Mouse (Mus musculus) MEL (cell line): ENCODE results near the gene Pde3a. TPM values are rescaled to one million over a fixed set of nuclear protein-coding genes. Genes with fewer than 3 reads are reported as not detected.

Experiments used
- DNase-seq: peaks from one replicate; pipeline ENCODE4 v3.0.0; 2011; ENCODE audit warnings: low read depth, low spot score
- H3K27ac ChIP-seq: 2 replicates; pipeline ENCODE4 v1.5.1; 2012; ENCODE audit warnings: low read depth, mild to moderate bottlenecking, control low read depth, low read length, moderate library complexity; ENCODE audit not compliant: control insufficient read depth
- H3K27me3 ChIP-seq, 2 experiments: fragments of 150-350 bp in 1 of 2; sonication (generic) in 1 of 2; 2 replicates each; pipeline ENCODE4 v1.6.1; 2012; ENCODE audit warnings: low read length in 2 of 2, mild to moderate bottlenecking in 2 of 2, improper control_type of control experiment in 1 of 2, moderate library complexity in 1 of 2; ENCODE audit not compliant: insufficient read depth in 2 of 2, control insufficient read depth in 1 of 2
- H3K36me3 ChIP-seq, 2 experiments: 2 replicates each; pipeline ENCODE4 v1.6.1; 2012 to 2014; ENCODE audit warnings: low read length in 2 of 2, improper control_type of control experiment in 1 of 2, inconsistent platforms in 1 of 2, mild to moderate bottlenecking in 1 of 2; ENCODE audit not compliant: insufficient read depth in 2 of 2, control insufficient read depth in 1 of 2
- H3K4me1 ChIP-seq, 2 experiments: fragments of 150-350 bp in 1 of 2; sonication (generic) in 1 of 2; 2 replicates each; pipeline ENCODE4 v1.6.1; 2012; ENCODE audit warnings: low read length in 2 of 2, improper control_type of control experiment in 1 of 2, mild to moderate bottlenecking in 1 of 2; ENCODE audit not compliant: insufficient read depth in 2 of 2, control insufficient read depth in 1 of 2
- H3K4me3 ChIP-seq, 2 experiments: fragments of 150-350 bp in 1 of 2; sonication (generic) in 1 of 2; 2 replicates each; pipeline ENCODE4 v1.5.1; 2012; ENCODE audit warnings: low read depth in 2 of 2, low read length in 2 of 2, mild to moderate bottlenecking in 2 of 2, moderate library complexity in 2 of 2, control low read depth in 1 of 2, improper control_type of control experiment in 1 of 2; ENCODE audit not compliant: control insufficient read depth in 1 of 2, insufficient read depth in 1 of 2
- H3K79me2 ChIP-seq: 2 replicates; pipeline ENCODE4 v1.6.1; 2012; ENCODE audit warnings: mild to moderate bottlenecking, low read length, moderate library complexity; ENCODE audit not compliant: control insufficient read depth, poor library complexity, insufficient read depth
- H3K9ac ChIP-seq: 2 replicates; pipeline ENCODE4 v1.6.1; 2012; ENCODE audit warnings: low read depth, mild to moderate bottlenecking, control low read depth, low read length, moderate library complexity; ENCODE audit not compliant: control insufficient read depth, poor library complexity, severe bottlenecking
- H3K9me3 ChIP-seq: fragments of 150-350 bp; sonication (generic); replicated peaks from 2 replicates; pipeline ENCODE4 v1.6.1; 2012; ENCODE audit warnings: mild to moderate bottlenecking, low read length, improper control_type of control experiment, moderate library complexity; ENCODE audit not compliant: insufficient read depth
- BHLHE40 ChIP-seq: IDR thresholded peaks from 2 replicates; pipeline ENCODE4 v1.6.1; 2012; ENCODE audit warnings: low read depth, mild to moderate bottlenecking, inconsistent platforms, low read length, improper control_type of control experiment, borderline replicate concordance
- ELF1 ChIP-seq: IDR thresholded peaks from 2 replicates; pipeline ENCODE4 v1.6.1; 2014; ENCODE audit warnings: low read depth, mild to moderate bottlenecking, inconsistent platforms, low read length, improper control_type of control experiment, moderate library complexity
- GABPA ChIP-seq: IDR thresholded peaks from 2 replicates; pipeline ENCODE4 v1.6.1; 2012; ENCODE audit warnings: low read depth, mild to moderate bottlenecking, inconsistent platforms, low read length, improper control_type of control experiment, moderate library complexity
- GATA1 ChIP-seq: IDR thresholded peaks from 2 replicates; pipeline ENCODE4 v1.6.1; 2011; ENCODE audit warnings: low read depth, low read length, improper control_type of control experiment
- HCFC1 ChIP-seq: IDR thresholded peaks from 2 replicates; pipeline ENCODE4 v1.6.1; 2012; ENCODE audit warnings: low read depth, mild to moderate bottlenecking, inconsistent platforms, low read length, improper control_type of control experiment, moderate library complexity
- KAT2A ChIP-seq: conservative IDR thresholded peaks from 2 replicates; pipeline ENCODE4 v1.6.1; 2012; ENCODE audit warnings: low read depth, low read length, improper control_type of control experiment, inconsistent platforms
- MAX ChIP-seq: IDR thresholded peaks from 2 replicates; pipeline ENCODE4 v1.6.1; 2011; ENCODE audit warnings: low read length, improper control_type of control experiment
- MEF2A ChIP-seq: IDR thresholded peaks from 2 replicates; pipeline ENCODE4 v1.6.1; 2014; ENCODE audit warnings: low read depth, mild to moderate bottlenecking, inconsistent platforms, low read length, improper control_type of control experiment; ENCODE audit not compliant: poor library complexity, insufficient replicate concordance, severe bottlenecking; ENCODE audit errors: extremely low read depth
- MYB ChIP-seq: IDR thresholded peaks from 2 replicates; pipeline ENCODE4 v1.6.1; 2011; ENCODE audit warnings: mild to moderate bottlenecking, low read depth, low read length, improper control_type of control experiment
- MYC ChIP-seq: IDR thresholded peaks from 2 replicates; pipeline ENCODE4 v1.6.1; 2011; ENCODE audit warnings: low read depth, mild to moderate bottlenecking, low read length, improper control_type of control experiment, moderate library complexity
- NELFE ChIP-seq: IDR thresholded peaks from 2 replicates; pipeline ENCODE4 v1.6.1; 2011; ENCODE audit warnings: low read depth, low read length, improper control_type of control experiment
- POLR2AphosphoS2 ChIP-seq: IDR thresholded peaks from 2 replicates; pipeline ENCODE4 v1.6.1; 2011; ENCODE audit warnings: low read length, improper control_type of control experiment
- RAD21 ChIP-seq: IDR thresholded peaks from 2 replicates; pipeline ENCODE4 v1.6.1; 2011; ENCODE audit warnings: mild to moderate bottlenecking, low read depth, low read length, improper control_type of control experiment
- RCOR1 ChIP-seq: IDR thresholded peaks from 2 replicates; pipeline ENCODE4 v1.6.1; 2012; ENCODE audit warnings: low read depth, mild to moderate bottlenecking, inconsistent platforms, low read length, improper control_type of control experiment
- SMC3 ChIP-seq: IDR thresholded peaks from 2 replicates; pipeline ENCODE4 v1.6.1; 2011; ENCODE audit warnings: low read depth, low read length, improper control_type of control experiment
- TAL1 ChIP-seq: IDR thresholded peaks from 2 replicates; pipeline ENCODE4 v1.6.1; 2012; ENCODE audit warnings: mild to moderate bottlenecking, inconsistent platforms, low read length, moderate library complexity, mixed read lengths
- TBP ChIP-seq: IDR thresholded peaks from 2 replicates; pipeline ENCODE4 v1.8.0; 2011; ENCODE audit warnings: low read depth, low read length, improper control_type of control experiment
- USF1 ChIP-seq: IDR thresholded peaks from 2 replicates; pipeline ENCODE4 v1.6.1; 2014; ENCODE audit warnings: low read depth, mild to moderate bottlenecking, inconsistent platforms, low read length, improper control_type of control experiment, moderate library complexity
- USF2 ChIP-seq, 2 experiments: IDR thresholded peaks; 2 replicates each; pipeline ENCODE4 v1.6.1; 2011 to 2012; ENCODE audit warnings: improper control_type of control experiment in 2 of 2, low read length in 2 of 2, borderline replicate concordance in 1 of 2, inconsistent platforms in 1 of 2, low read depth in 1 of 2, mild to moderate bottlenecking in 1 of 2; ENCODE audit not compliant: insufficient read depth in 1 of 2
- ZMIZ1 ChIP-seq: IDR thresholded peaks from 2 replicates; pipeline ENCODE4 v1.6.1; 2012; ENCODE audit warnings: low read depth, mild to moderate bottlenecking, inconsistent platforms, low read length, improper control_type of control experiment, moderate library complexity
- ZNF384 ChIP-seq: IDR thresholded peaks from 2 replicates; pipeline ENCODE4 v1.6.1; 2012; ENCODE audit warnings: low read depth, mild to moderate bottlenecking, inconsistent platforms, low read length, improper control_type of control experiment
- polyA plus RNA-seq, 2 experiments: library from polyadenylated mRNA; stranded (reverse) in 1 of 2; unstranded in 1 of 2; fragments of >175 nt in 1 of 2; fragments of >200 nt in 1 of 2; gene quantifications; 2 replicates each; pipeline versions ENCODE4 v1.2.1 to v1.2.4; 2012; ENCODE audit warnings: low replicate concordance in 2 of 2, low read depth in 1 of 2; ENCODE audit not compliant: insufficient read length in 2 of 2, insufficient read depth in 1 of 2, missing spikeins in 1 of 2
- total RNA-seq: library from RNA; depleted of rRNA; stranded (reverse); fragments of 300-350 nt; gene quantifications from 2 replicates; pipeline ENCODE4 v1.2.3, GENCODE M21; 2012

Gene Pde3a
- total and polyA plus RNA-seq, 3 experiments, result not detected

DNA sequence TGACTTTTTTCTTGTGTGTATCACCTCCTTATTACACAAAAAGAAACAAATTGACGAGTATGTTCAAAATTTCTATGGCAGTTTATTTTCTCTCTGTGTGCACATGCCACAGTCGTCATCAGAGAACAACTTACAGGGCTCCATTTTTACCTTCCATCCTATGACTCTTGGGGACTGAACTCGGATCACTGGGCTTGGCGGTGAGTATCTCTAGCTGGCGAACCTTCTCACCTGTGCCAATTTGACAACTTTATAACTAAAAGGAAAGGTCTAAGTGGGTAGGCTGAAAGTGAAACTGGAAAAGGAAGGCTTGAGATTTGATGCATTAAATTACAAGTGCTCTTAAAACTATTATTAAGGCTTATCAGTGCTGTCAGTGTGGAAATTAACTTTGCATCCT lies 22.1 kb downstream of the Pde3a start:
- no peak overlapping the region for H3K27ac ChIP-seq
- H3K36me3 ChIP-seq, result no peaks in the 10 kb centered on the region
- H3K4me3 ChIP-seq, result no peak overlapping the region
- no peak overlapping the region for H3K9ac ChIP-seq
- no peak for DNase-seq
- no peaks in the 10 kb centered on the region for H3K9me3 ChIP-seq
- no peak for TF ChIP-seq ZMIZ1
- no peak for TF ChIP-seq MAX
- no peak for TF ChIP-seq GATA1
- TF ChIP-seq POLR2AphosphoS2, result no peak
- no peak for TF ChIP-seq USF2 (IDR thresholded peaks at IDR 0.05; ENCODE audit: borderline replicate concordance in 1 of 2, insufficient read depth in 1 of 2, low read depth in 1 of 2, low read length in 2 of 2)
- no peak for TF ChIP-seq SMC3
- no peak for TF ChIP-seq NELFE
- TF ChIP-seq RAD21, result no peak
- TF ChIP-seq MEF2A, result no peak
- H3K4me1 ChIP-seq, result no peaks in the 10 kb centered on the region
- H3K27me3 ChIP-seq, result no peaks in the 10 kb centered on the region
- no peaks in the 10 kb centered on the region for H3K79me2 ChIP-seq

DNA sequence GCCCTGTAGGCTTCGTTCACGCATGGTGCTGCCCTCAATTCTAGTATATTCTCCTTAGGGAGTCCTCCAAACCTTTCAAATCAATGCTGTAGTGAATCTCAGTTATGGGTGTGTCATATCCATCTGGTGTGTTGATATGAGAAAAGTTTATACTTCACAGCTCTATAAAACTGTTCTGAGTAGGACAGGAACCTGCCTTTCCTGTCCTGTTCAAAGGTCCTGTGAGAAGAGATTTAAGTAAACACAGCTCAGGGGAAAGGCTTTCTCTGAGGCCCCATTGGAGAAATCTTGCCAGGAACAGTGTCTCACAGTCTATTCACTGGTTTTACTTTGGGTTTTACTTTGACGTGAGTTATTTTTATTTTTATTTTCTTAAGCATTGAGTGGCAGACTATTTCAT lies 22.5 kb downstream of the Pde3a start:
- Histone ChIP-seq H3K27me3 (no peaks in the 10 kb centered on the region), H3K9ac (no peak overlapping the region), H3K4me1 (no peaks in the 10 kb centered on the region), H3K36me3 (no peaks in the 10 kb centered on the region), H3K27ac (no peak overlapping the region), H3K9me3 (no peaks in the 10 kb centered on the region)
- DNase-seq, result no peak
- no peak for TF ChIP-seq RCOR1
- no peak for TF ChIP-seq ZNF384
- no peak for TF ChIP-seq MAX
- no peak for TF ChIP-seq ELF1
- TF ChIP-seq TAL1, result no peak
- no peak for TF ChIP-seq USF1
- TF ChIP-seq ZMIZ1, result no peak
- no peak for TF ChIP-seq HCFC1
- no peak for TF ChIP-seq BHLHE40
- no peak for TF ChIP-seq TBP
- no peak for TF ChIP-seq GABPA
- no peak for TF ChIP-seq MYC
- TF ChIP-seq MYB, result no peak
- TF ChIP-seq NELFE, result no peak
- TF ChIP-seq KAT2A, result no peak
- TF ChIP-seq, all 39 proteins: peak for 0
- Histone ChIP-seq H3K79me2 (no peaks in the 10 kb centered on the region), H3K4me3 (no peak overlapping the region)
